Mouse (Mus musculus): ENCODE measurements around the gene Hoxa6.

The Hoxa6 gene

GRCm38 (mm10) chr6:52174968-52175751 is 33.4 kb downstream of the Hoxa6 start:
- DNase-seq, result peak; percentile 61

- no peak for DNase-seq
These were observed 34.9 kb downstream of the Hoxa6 start for GRCm38 (mm10) chr6:52173648-52174047.

GRCm38 (mm10) chr6:52172501-52172900 is 36.0 kb downstream of the Hoxa6 start:
- peak; percentile 93 for DNase-seq

- DNase-seq, result peak; percentile 31
These were observed 36.6 kb downstream of the Hoxa6 start for GRCm38 (mm10) chr6:52171938-52172337.

- no peak for DNase-seq
These were observed 37.2 kb downstream of the Hoxa6 start for GRCm38 (mm10) chr6:52171331-52171730.

GRCm38 (mm10) chr6:52170898-52171223 is 37.7 kb downstream of the Hoxa6 start:
- DNase-seq, result no peak

GRCm38 (mm10) chr6:52170166-52170897 is 38.2 kb downstream of the Hoxa6 start:
- peak; percentile 40 for DNase-seq

- no peak for DNase-seq
These were observed 38.9 kb downstream of the Hoxa6 start for GRCm38 (mm10) chr6:52169499-52170165.

GRCm38 (mm10) chr6:52168191-52169055 is 40.1 kb downstream of the Hoxa6 start:
- DNase-seq, result peak; percentile 14

GRCm38 (mm10) chr6:52167736-52168161 is 40.8 kb downstream of the Hoxa6 start:
- peak; percentile 2 for DNase-seq

- no peak for DNase-seq
These were observed 41.3 kb downstream of the Hoxa6 start for GRCm38 (mm10) chr6:52167176-52167575.

GRCm38 (mm10) chr6:52166431-52167077 is 42.0 kb downstream of the Hoxa6 start:
- DNase-seq, result no peak

GRCm38 (mm10) chr6:52165441-52166370 is 42.8 kb downstream of the Hoxa6 start:
- DNase-seq, result peak; percentile 47

- DNase-seq, result peak; percentile 32
These were observed 43.7 kb downstream of the Hoxa6 start, which contains the start of gene Hoxa2 for GRCm38 (mm10) chr6:52164626-52165440. Gene Hoxa2, minus strand, starts transcription at chr6:52164831.

GRCm38 (mm10) chr6:52164051-52164625 is 44.4 kb downstream of the Hoxa6 start:
- DNase-seq, result peak; percentile 61

GRCm38 (mm10) chr6:52163366-52164031 is 45.0 kb downstream of the Hoxa6 start:
- DNase-seq, result peak; percentile 27

GRCm38 (mm10) chr6:52162611-52163365 is 45.7 kb downstream of the Hoxa6 start:
- no peak for DNase-seq

- DNase-seq, result no peak
These were observed 46.5 kb downstream of the Hoxa6 start for GRCm38 (mm10) chr6:52162093-52162380.
